ENCODE assay signal across 17 mouse cellular contexts in genomic region chr7:68221677-68222230, GRCm38 (mm10). TPM values are rescaled to one million over a fixed set of nuclear protein-coding genes. Genes with fewer than 3 reads are reported as not detected.
DNase-seq lines count a peak whose midpoint lies in the region; ATAC-seq lines count a peak whose summit lies in the region.
"Had no signal": no experiment of that assay in that cellular context is flagged by ENCODE, and none has a peak within 500 bp of the region (broad histone marks: within the 10 kb centered on the region; RNA-seq: fewer than 3 reads in every experiment).

No protein-coding gene starts in this region.

- H3K9ac ChIP-seq in forebrain, embryonic 16.5 days (replicated peaks; ENCODE audit: low read depth, low read length), result no peak overlapping the region
- no peak overlapping the region for H3K9ac ChIP-seq in hindbrain, embryonic 16.5 days (ENCODE audit: low read depth, low read length)
- H3K9ac ChIP-seq: limb, embryonic 13.5 days; neural tube, embryonic 12.5 days had no signal

- peak overlapping the region; percentile 37 for H3K27ac ChIP-seq in forebrain, embryonic 16.5 days (ENCODE audit: low read length)
- H3K27ac ChIP-seq in forebrain, embryonic 10.5 days, result no peak overlapping the region
- 0 out of 2 replicates have a peak overlapping the region, but pooled peaks have one; percentile 14 for H3K27ac ChIP-seq in hindbrain, embryonic 16.5 days (ENCODE audit: low read depth, low read length)
- H3K27ac ChIP-seq in hindbrain, embryonic 10.5 days, result no peak overlapping the region
- H3K27ac ChIP-seq: neural tube, embryonic 12.5 days had no signal

- no peak overlapping the region for H3K4me2 ChIP-seq in forebrain, embryonic 16.5 days (ENCODE audit: low read length)
- no peak overlapping the region for H3K4me2 ChIP-seq in hindbrain, embryonic 16.5 days (ENCODE audit: low read length)
- H3K4me2 ChIP-seq: limb, embryonic 13.5 days; neural tube, embryonic 12.5 days had no signal

- peaks cover 22% of the 10 kb centered on the region for H3K4me1 ChIP-seq in forebrain, embryonic 16.5 days (replicated peaks; ENCODE audit: control insufficient read depth, insufficient read depth, low read length)
- peaks cover 9% of the 10 kb centered on the region for H3K4me1 ChIP-seq in forebrain, embryonic 10.5 days
- peaks cover 4% of the 10 kb centered on the region; the same call in 1 of the 2 replicates for H3K4me1 ChIP-seq in hindbrain, embryonic 16.5 days (ENCODE audit: control insufficient read depth, insufficient read depth, low read depth, low read length)
- H3K4me1 ChIP-seq in hindbrain, embryonic 10.5 days (replicated peaks), result 0 out of 2 replicates have a peak, but pooled peaks cover 7% of the 10 kb centered on the region

- DNase-seq in forebrain, embryonic 10.5 days (ENCODE audit: extremely low spot score, low spot score), result no peak
- no peak for DNase-seq in hindbrain, embryonic 10.5 days (ENCODE audit: low spot score)
- DNase-seq in right cerebral cortex, adult 2 months (ENCODE audit: low spot score in 2 of 2), result peak; percentile 40 to 45
- DNase-seq in right cerebral cortex, postnatal 14 days, result no peak
- no peak for DNase-seq in adrenal gland, postnatal 14 days
- DNase-seq in embryo, embryonic 10.5 days (ENCODE audit: low spot score), result no peak
- DNase-seq: cerebellum, postnatal 25 days; kidney, adult 18-20 months had no signal

- no peaks in the 10 kb centered on the region for H3K9me3 ChIP-seq in forebrain, embryonic 16.5 days (ENCODE audit: control insufficient read depth, low read length)
- no peaks in the 10 kb centered on the region for H3K9me3 ChIP-seq in forebrain, embryonic 10.5 days
- H3K9me3 ChIP-seq in hindbrain, embryonic 16.5 days (ENCODE audit: control insufficient read depth, low read length), result no peaks in the 10 kb centered on the region
- no peaks in the 10 kb centered on the region for H3K9me3 ChIP-seq in hindbrain, embryonic 10.5 days
- H3K9me3 ChIP-seq: G1E; limb, embryonic 13.5 days; neural tube, embryonic 12.5 days had no signal

- no peaks in the 10 kb centered on the region for H3K27me3 ChIP-seq in forebrain, embryonic 16.5 days (replicated peaks; ENCODE audit: control insufficient read depth, insufficient read depth, low read length)
- H3K27me3 ChIP-seq in forebrain, embryonic 10.5 days (ENCODE audit: poor library complexity, severe bottlenecking), result no peaks in the 10 kb centered on the region
- no peaks in the 10 kb centered on the region for H3K27me3 ChIP-seq in hindbrain, embryonic 16.5 days (replicated peaks; ENCODE audit: control insufficient read depth, insufficient read depth, low read length)
- H3K27me3 ChIP-seq in hindbrain, embryonic 10.5 days (ENCODE audit: insufficient read depth, poor library complexity, severe bottlenecking), result no peaks in the 10 kb centered on the region
- H3K27me3 ChIP-seq: limb, embryonic 13.5 days; neural tube, embryonic 12.5 days had no signal

- H3K36me3 ChIP-seq in forebrain, embryonic 16.5 days (ENCODE audit: control insufficient read depth, insufficient read depth), result peaks cover 13% of the 10 kb centered on the region
- peaks cover 94% of the 10 kb centered on the region for H3K36me3 ChIP-seq in forebrain, embryonic 10.5 days (replicated peaks)
- H3K36me3 ChIP-seq in hindbrain, embryonic 16.5 days (ENCODE audit: control insufficient read depth, insufficient read depth, low read length), result peaks cover 14% of the 10 kb centered on the region
- peaks cover 98% of the 10 kb centered on the region for H3K36me3 ChIP-seq in hindbrain, embryonic 10.5 days

- ATAC-seq in forebrain, embryonic 16.5 days, result peak; percentile 21; the same call in 1 of the 2 replicates
- ATAC-seq in hindbrain, embryonic 16.5 days, result peak; percentile 49

- no peak overlapping the region for H3K4me3 ChIP-seq in forebrain, embryonic 16.5 days (replicated peaks; ENCODE audit: low read length)
- H3K4me3 ChIP-seq in forebrain, embryonic 10.5 days, result no peak overlapping the region
- H3K4me3 ChIP-seq in hindbrain, embryonic 16.5 days (ENCODE audit: low read length), result no peak overlapping the region
- no peak overlapping the region for H3K4me3 ChIP-seq in hindbrain, embryonic 10.5 days
- H3K4me3 ChIP-seq: limb, embryonic 13.5 days; neural tube, embryonic 12.5 days had no signal

- WGBS in forebrain, embryonic 16.5 days, result 42% methylated on average over 9 of the region's 9 CpGs
- WGBS in forebrain, embryonic 10.5 days, result 93% methylated on average over 9 of the region's 9 CpGs
- 73% methylated on average over 9 of the region's 9 CpGs for WGBS in hindbrain, embryonic 16.5 days
- 86% methylated on average over 9 of the region's 9 CpGs for WGBS in hindbrain, embryonic 10.5 days

RNA-seq across cellular contexts. Expression of gene Pgpep1l, which starts 42.3 kb away (rescaled TPM):
- not detected in 2 replicates for polyA plus RNA-seq in forebrain, embryonic 16.5 days (2015; fragmentation: Nextera tagmentation; extraction: Ambion mirVana)
- polyA plus RNA-seq in forebrain, embryonic 10.5 days (2016; fragmentation: Nextera tagmentation; extraction: Ambion mirVana), result 0.16 TPM in 1 of 2 replicates, not detected in the other
- polyA plus RNA-seq in hindbrain, embryonic 16.5 days (2015; fragmentation: Nextera tagmentation; extraction: Ambion mirVana), result not detected in 2 replicates
- not detected in 2 replicates for polyA plus RNA-seq in hindbrain, embryonic 10.5 days (2016; fragmentation: Nextera tagmentation; extraction: Ambion mirVana)
- not detected in 2 replicates for total RNA-seq in adrenal gland, postnatal 14 days (2021)
- total RNA-seq: G1E; granulocyte monocyte progenitor cell, adult 5-6 weeks had no signal
- polyA plus RNA-seq: limb, embryonic 13.5 days; lung, embryonic 16.5 days; neural tube, embryonic 12.5 days; small intestine, adult 2 months; stomach, postnatal 0 days had no signal

RNA-seq across cellular contexts. Expression of gene Fam169b, which starts 51.9 kb away (rescaled TPM):
- polyA plus RNA-seq in forebrain, embryonic 16.5 days (2015; fragmentation: Nextera tagmentation; extraction: Ambion mirVana), result 0.20 TPM in 1 of 2 replicates, not detected in the other
- polyA plus RNA-seq in forebrain, embryonic 10.5 days (2016; fragmentation: Nextera tagmentation; extraction: Ambion mirVana), result 0.12 and 0.38 TPM in 2 replicates
- 0.26 TPM in 1 of 2 replicates, not detected in the other for polyA plus RNA-seq in hindbrain, embryonic 16.5 days (2015; fragmentation: Nextera tagmentation; extraction: Ambion mirVana)
- 0.80 and 1.2 TPM in 2 replicates for polyA plus RNA-seq in hindbrain, embryonic 10.5 days (2016; fragmentation: Nextera tagmentation; extraction: Ambion mirVana)
- 1.4 and 2.4 TPM in 2 replicates for total RNA-seq in adrenal gland, postnatal 14 days (2021)
- polyA plus RNA-seq: G1E had no signal

Comparison
In these comparisons a context has a peak if more than half of its experiments do, and no peak if none do; other contexts are left out.
1. H3K27ac ChIP-seq: peak in forebrain, embryonic 16.5 days (single experiment) and hindbrain, embryonic 16.5 days (single experiment); none in forebrain, embryonic 10.5 days (single experiment) and hindbrain, embryonic 10.5 days (single experiment).
2. DNase-seq: peak in right cerebral cortex, adult 2 months (2 of 2); none in forebrain, embryonic 10.5 days (single experiment), hindbrain, embryonic 10.5 days (single experiment), right cerebral cortex, postnatal 14 days (single experiment), adrenal gland, postnatal 14 days (single experiment) and embryo, embryonic 10.5 days (single experiment).